Mouse (Mus musculus) WW6 (cell line): ENCODE measurements at regions not wholly inside any gene's neighbourhood (a gene's known extent, or its start where the extent isn't known, plus 50 kb on each side); places are given as distances from the start of the nearest gene placed in this dataset.
A peak's percentile ranks its signal among the peaks of the same experiment; 100 is the strongest.

ENCODE experiments used
- DNase-seq: peaks from one replicate; pipeline ENCODE4 v3.0.0-alpha.2; 2013; ENCODE audit warnings: low read depth, low spot score

GRCm38 (mm10) chr1:146185444-146185843 is 309.1 kb upstream of the Brinp3 start:
- no peak for DNase-seq

- DNase-seq, result no peak
Observed at GRCm38 (mm10) chr1:146211646-146212045, 282.9 kb upstream of the Brinp3 start.

GRCm38 (mm10) chr1:146231487-146232466 is 262.8 kb upstream of the Brinp3 start:
- DNase-seq, result no peak

GRCm38 (mm10) chr1:146260400-146260799 is 234.2 kb upstream of the Brinp3 start:
- no peak for DNase-seq

- no peak for DNase-seq
Observed at GRCm38 (mm10) chr1:146299031-146299430, 195.5 kb upstream of the Brinp3 start.

GRCm38 (mm10) chr1:146312547-146312946 is 182.0 kb upstream of the Brinp3 start:
- DNase-seq, result no peak

GRCm38 (mm10) chr1:146316172-146317158 is 178.1 kb upstream of the Brinp3 start:
- DNase-seq, result no peak

GRCm38 (mm10) chr1:146322026-146322425 is 172.5 kb upstream of the Brinp3 start:
- DNase-seq, result no peak

GRCm38 (mm10) chr1:146322862-146323261 is 171.7 kb upstream of the Brinp3 start:
- DNase-seq, result peak; percentile 55

- DNase-seq, result no peak
Observed at GRCm38 (mm10) chr1:146337049-146337448, 157.5 kb upstream of the Brinp3 start.

GRCm38 (mm10) chr1:146356964-146357363 is 137.6 kb upstream of the Brinp3 start:
- DNase-seq, result peak; percentile 3

- DNase-seq, result no peak
Observed at GRCm38 (mm10) chr1:146358301-146358700, 136.3 kb upstream of the Brinp3 start.

GRCm38 (mm10) chr1:146359632-146360031 is 134.9 kb upstream of the Brinp3 start:
- no peak for DNase-seq

GRCm38 (mm10) chr1:146360124-146360523 is 134.4 kb upstream of the Brinp3 start:
- no peak for DNase-seq

- DNase-seq, result no peak
Observed at GRCm38 (mm10) chr1:146363777-146364176, 130.8 kb upstream of the Brinp3 start.
